Mouse (Mus musculus) liver, embryonic 12.5 days (tissue): ENCODE results near the gene Zfp882. TPM values are rescaled to one million over a fixed set of nuclear protein-coding genes. Genes with fewer than 3 reads are reported as not detected.

Experiments
- ATAC-seq: fragments of 200-750 bp; cut with Nextera tagmentation; 2 replicates; pipeline ENCODE4 v1.8.0; 2017; ENCODE audit warnings: moderate number of reproducible peaks, mild to moderate bottlenecking, moderate library complexity
- H3K27ac ChIP-seq: fragments of 300-500 bp; sonication (generic); 2 replicates; pipeline ENCODE4 v1.5.1; 2016; ENCODE audit warnings: mild to moderate bottlenecking
- H3K27me3 ChIP-seq: fragments of 300-500 bp; sonication (generic); replicated peaks from 2 replicates; pipeline ENCODE4 v1.6.1; 2016; ENCODE audit warnings: mild to moderate bottlenecking, moderate library complexity
- H3K36me3 ChIP-seq: fragments of 300-500 bp; sonication (generic); 2 replicates; pipeline ENCODE4 v1.6.1; 2016; ENCODE audit warnings: mild to moderate bottlenecking, moderate library complexity
- H3K4me1 ChIP-seq: fragments of 300-500 bp; sonication (generic); 2 replicates; pipeline ENCODE4 v1.6.1; 2016
- H3K4me2 ChIP-seq: fragments of 300-500 bp; sonication (generic); 2 replicates; pipeline ENCODE4 v1.6.1; 2016; ENCODE audit warnings: mild to moderate bottlenecking, moderate library complexity
- H3K4me3 ChIP-seq: fragments of 300-500 bp; sonication (generic); 2 replicates; pipeline ENCODE4 v1.5.1; 2016; ENCODE audit warnings: mild to moderate bottlenecking, moderate library complexity
- H3K9ac ChIP-seq: fragments of 300-500 bp; sonication (generic); 2 replicates; pipeline ENCODE4 v1.6.1; 2016; ENCODE audit warnings: mild to moderate bottlenecking, moderate library complexity
- H3K9me3 ChIP-seq: fragments of 300-500 bp; sonication (generic); replicated peaks from 2 replicates; pipeline ENCODE4 v1.6.1; 2016; ENCODE audit warnings: mild to moderate bottlenecking, moderate library complexity
- WGBS: fragments of 180-500 bp; shearing (Covaris S2); methylation state at CpG from one replicate; pipeline ENCODE4 v1.1.7; 2016; ENCODE audit not compliant: insufficient replicate concordance; 5-methylcytosine and 5-hydroxymethylcytosine counted together
- polyA plus RNA-seq: library from polyadenylated mRNA; unstranded; fragments of >200 nt; fragmentation: Nextera tagmentation; extraction: Ambion mirVana; gene quantifications from 2 replicates; pipeline ENCODE4 v1.2.1, GENCODE M21; 2016

Zfp882 gene
- polyA plus RNA-seq, 1 experiment from 2014 or later, result 1.4 TPM

GRCm38 (mm10) chr8:71960483-71960882, 52.1 kb downstream of the Zfp882 start:
- Histone ChIP-seq H3K4me1 (no peaks in the 10 kb centered on the region), H3K9me3 (no peaks in the 10 kb centered on the region), H3K36me3 (peaks cover 34% of the 10 kb centered on the region), H3K27ac (no peak overlapping the region), H3K4me3 (no peak overlapping the region), H3K27me3 (no peaks in the 10 kb centered on the region), H3K4me2 (no peak overlapping the region), H3K9ac (no peak overlapping the region)
- ATAC-seq, result no peak

- whole genome bisulfite sequencing, result 78% methylated on average over 5 of the region's 5 CpGs
- no peaks in the 10 kb centered on the region for H3K4me1 ChIP-seq
- H3K4me3 ChIP-seq, result no peak overlapping the region
- no peak overlapping the region for H3K9ac ChIP-seq
- ATAC-seq, result no peak
- peaks cover 47% of the 10 kb centered on the region for H3K36me3 ChIP-seq
- no peak overlapping the region for H3K27ac ChIP-seq
- H3K27me3 ChIP-seq, result no peaks in the 10 kb centered on the region
- no peaks in the 10 kb centered on the region for H3K9me3 ChIP-seq
- H3K4me2 ChIP-seq, result no peak overlapping the region
Observed at GRCm38 (mm10) chr8:71961796-71962195, 53.4 kb downstream of the Zfp882 start.

- peaks cover 70% of the 10 kb centered on the region for H3K36me3 ChIP-seq
- H3K27me3 ChIP-seq, result no peaks in the 10 kb centered on the region
- no peak overlapping the region for H3K4me3 ChIP-seq
- no peak for ATAC-seq
- H3K9ac ChIP-seq, result no peak overlapping the region
- no peaks in the 10 kb centered on the region for H3K9me3 ChIP-seq
- H3K4me1 ChIP-seq, result no peaks in the 10 kb centered on the region
- H3K27ac ChIP-seq, result no peak overlapping the region
- whole genome bisulfite sequencing, result 81% methylated on average over 3 of the region's 3 CpGs
- no peak overlapping the region for H3K4me2 ChIP-seq
Observed at GRCm38 (mm10) chr8:71964051-71964450, 55.6 kb downstream of the Zfp882 start.

GRCm38 (mm10) chr8:71965166-71965565, 56.8 kb downstream of the Zfp882 start:
- no peak overlapping the region for H3K9ac ChIP-seq
- no peak overlapping the region for H3K4me3 ChIP-seq
- H3K9me3 ChIP-seq, result no peaks in the 10 kb centered on the region
- no peak for ATAC-seq
- H3K36me3 ChIP-seq, result peaks cover 79% of the 10 kb centered on the region
- H3K4me2 ChIP-seq, result no peak overlapping the region
- no peaks in the 10 kb centered on the region for H3K4me1 ChIP-seq
- no peak overlapping the region for H3K27ac ChIP-seq
- 82% methylated on average over 2 of the region's 2 CpGs for WGBS
- no peaks in the 10 kb centered on the region for H3K27me3 ChIP-seq

Other genes starting within 250 kb of the Zfp882 start
- 0.22 and 0.31 TPM in 2 replicates for gene Unc13a, start 236.9 kb upstream of the Zfp882 start, polyA plus RNA-seq
- gene Jak3, start 232.3 kb upstream of the Zfp882 start, polyA plus RNA-seq, result 9.2 and 10.4 TPM in 2 replicates
- gene Insl3, start 219.4 kb upstream of the Zfp882 start, polyA plus RNA-seq, result 1.5 and 2.1 TPM in 2 replicates
- gene B3gnt3, start 206.8 kb upstream of the Zfp882 start, polyA plus RNA-seq, result 3.6 and 4.2 TPM in 2 replicates
- 19.5 and 20.6 TPM in 2 replicates for gene Fcho1, start 182.9 kb upstream of the Zfp882 start, polyA plus RNA-seq
- gene Zfp709, start 26.6 kb upstream of the Zfp882 start, polyA plus RNA-seq, result 2.0 and 2.5 TPM in 2 replicates
- gene Zfp617, start within 50 bp of the Zfp882 start, polyA plus RNA-seq, result 12.4 and 13.1 TPM in 2 replicates
- gene Zfp961, start 42.4 kb downstream of the Zfp882 start, polyA plus RNA-seq, result 13.4 and 14.1 TPM in 2 replicates
- gene Cyp4f18, start 101.0 kb downstream of the Zfp882 start, polyA plus RNA-seq, result 1.1 TPM in 2 replicates
- gene Olfr372, start 132.6 kb downstream of the Zfp882 start, polyA plus RNA-seq, result not detected in 2 replicates
- gene Olfr373, start 174.6 kb downstream of the Zfp882 start, polyA plus RNA-seq, result not detected in 2 replicates
- not detected in 2 replicates for gene Olfr374, start 198.4 kb downstream of the Zfp882 start, polyA plus RNA-seq
- gene Tpm4, start 226.4 kb downstream of the Zfp882 start, polyA plus RNA-seq, result 160 and 165 TPM in 2 replicates